Mouse (Mus musculus) liver (tissue): ENCODE results near the gene Sla2.
"Not testable (repeated sequence)": the region's sequence is repeated elsewhere in the genome, so short reads cannot be mapped to it uniquely, and the experiment has no call there.

ENCODE experiments used
- DNase-seq: peaks from one replicate; pipeline ENCODE4 v3.0.0-alpha.2; 2020; ENCODE audit warnings: mixed read lengths

Gene Sla2

DNA sequence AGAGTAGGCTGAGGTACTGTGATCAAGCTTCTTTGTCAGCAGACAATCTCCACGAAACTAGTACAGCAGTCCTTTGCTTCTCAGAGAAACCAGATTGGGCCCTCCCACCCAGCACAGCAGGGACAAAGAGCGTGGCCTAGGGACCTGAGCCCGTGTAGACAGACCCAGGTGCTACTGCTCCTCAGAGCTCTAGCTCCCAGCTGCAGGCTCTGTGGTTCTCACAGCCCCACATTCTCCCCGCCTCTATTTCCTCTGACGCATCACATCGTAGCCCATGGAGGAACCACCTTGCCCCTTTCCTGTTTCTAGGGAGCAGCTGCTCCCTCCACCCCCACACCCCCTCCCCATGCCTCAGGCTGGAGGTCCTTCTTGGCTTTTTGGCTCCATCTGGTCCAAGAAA lies at the start of gene Sla2:
Gene Sla2 (minus strand): TSS at position 176 of the 400 bp plus-strand sequence.
- DNase-seq: no peak

DNA sequence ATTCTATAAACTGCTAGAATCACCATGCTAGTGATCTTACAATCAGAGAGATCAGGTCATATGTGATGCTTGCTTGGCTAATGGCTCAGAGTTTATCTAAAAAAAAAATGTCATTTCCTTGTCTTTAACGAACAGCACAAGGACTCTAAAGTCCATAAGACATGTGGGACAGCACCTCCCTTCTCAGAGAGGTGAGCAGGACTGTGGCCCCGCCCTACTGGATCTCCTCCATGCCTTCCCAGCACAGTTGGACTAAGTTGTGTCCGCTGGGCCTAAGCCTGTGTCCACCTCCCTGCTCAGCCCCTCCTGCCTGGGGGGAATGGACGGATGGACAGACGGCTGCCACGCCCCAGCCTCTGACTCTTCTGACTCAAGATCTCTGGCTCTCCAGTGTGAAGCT lies 48.0 kb upstream of the Sla2 start:
- no peak for DNase-seq

DNA sequence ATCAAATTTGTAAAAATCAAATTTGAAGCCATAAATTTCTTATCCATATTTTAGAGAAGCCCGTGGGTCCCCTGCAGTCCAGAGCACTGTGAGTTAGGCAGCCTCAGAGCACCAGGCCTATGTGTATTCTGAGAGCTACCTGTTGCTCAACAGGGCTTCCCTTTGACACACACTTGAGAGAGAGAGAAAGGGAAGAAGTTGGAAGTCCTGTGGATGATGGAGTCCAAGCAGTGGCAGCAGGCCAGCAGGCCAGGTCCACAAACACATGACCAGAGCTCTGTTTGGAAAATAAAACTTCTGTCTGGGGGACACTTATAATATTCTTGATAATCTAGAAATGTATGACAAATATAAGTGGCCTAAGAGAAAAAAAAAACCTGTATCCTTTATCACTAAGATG lies 46.4 kb upstream of the Sla2 start:
- no peak for DNase-seq

DNA sequence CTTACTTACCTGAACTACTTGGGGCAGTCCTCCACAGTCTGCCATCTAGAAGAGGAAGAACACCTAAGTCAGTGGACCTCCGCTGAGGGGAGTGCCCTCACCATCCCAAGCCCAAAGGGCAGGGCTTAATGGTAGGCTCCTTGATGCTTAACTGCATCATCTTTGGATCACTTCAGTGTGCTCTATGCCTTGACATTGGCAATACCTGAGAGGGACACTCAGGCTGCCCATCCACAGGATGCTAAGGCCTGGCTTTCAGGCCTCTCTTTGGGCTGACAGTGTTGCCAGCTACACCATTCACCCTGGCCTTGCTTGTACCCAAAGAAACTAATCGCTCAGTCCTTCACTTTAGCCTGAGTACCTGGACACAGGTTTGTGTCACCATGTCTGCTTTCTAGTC lies 44.4 kb upstream of the Sla2 start:
- no peak for DNase-seq

DNA sequence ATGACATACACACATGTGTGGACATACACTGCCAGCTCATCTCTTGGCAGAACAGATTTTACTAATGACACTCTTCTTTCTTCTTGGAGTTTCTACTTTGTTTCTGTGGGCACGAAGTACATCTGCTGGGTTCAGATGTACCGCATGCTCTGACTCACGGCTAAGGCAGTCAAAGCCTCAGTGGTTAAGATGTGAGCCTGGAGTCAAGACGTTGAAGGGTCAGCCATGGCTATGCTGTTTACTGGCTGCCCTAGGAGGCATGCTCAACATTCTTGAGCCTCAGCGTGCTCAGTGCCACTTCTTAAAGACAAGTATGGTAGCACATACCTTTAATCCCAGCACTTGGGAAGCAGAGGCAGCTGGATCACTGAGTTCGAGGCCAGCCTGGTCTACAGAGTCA lies 43.6 kb upstream of the Sla2 start:
- DNase-seq: no peak

DNA sequence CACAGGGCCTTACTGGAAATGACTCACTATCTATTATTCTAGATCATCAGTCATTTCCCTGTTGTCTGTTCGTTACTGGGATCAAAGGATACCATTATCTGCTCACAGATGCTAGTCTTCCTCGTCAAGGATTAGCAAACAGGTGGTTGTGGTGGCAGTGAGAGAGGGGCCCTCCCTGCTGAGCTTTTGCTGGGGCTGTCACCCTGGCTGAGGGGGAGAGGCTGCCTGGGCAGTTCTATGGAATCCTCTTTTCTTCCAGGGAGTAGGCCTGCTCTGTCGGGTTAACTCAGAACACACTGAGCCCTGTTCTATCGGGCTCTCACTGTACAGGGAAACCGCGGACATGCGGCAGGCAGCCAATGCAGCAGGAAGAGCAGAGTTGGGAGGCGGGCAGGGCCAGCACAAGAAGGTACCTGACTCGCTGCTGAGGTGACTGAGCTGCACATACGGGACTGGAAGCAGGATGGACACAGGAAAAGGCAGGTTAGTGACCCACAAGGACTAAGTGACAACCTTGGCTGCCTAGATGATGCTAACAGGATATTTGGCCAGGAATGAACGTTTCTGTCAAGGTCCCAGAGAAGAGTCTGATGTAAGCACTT lies 42.6 kb upstream of the Sla2 start:
- peak; percentile 26 for DNase-seq

DNA sequence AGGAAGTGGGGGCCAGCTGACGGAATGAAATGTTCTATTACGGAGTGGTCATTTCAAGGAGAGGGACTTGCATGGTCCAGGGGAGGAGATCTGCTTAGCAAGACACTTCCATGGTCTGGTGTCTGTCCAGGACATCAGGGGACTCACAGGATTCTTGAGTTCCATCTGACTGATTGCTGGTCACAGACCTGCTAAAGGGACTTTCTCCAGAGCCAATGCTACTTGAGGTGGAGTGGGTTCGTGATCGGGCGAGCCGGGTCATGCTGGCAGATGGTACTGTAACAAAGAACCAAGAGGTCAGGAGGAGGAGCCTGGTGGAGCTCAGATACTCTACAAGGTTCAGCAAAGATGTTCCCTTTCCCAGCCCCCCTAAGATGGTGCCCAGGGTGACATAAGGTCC lies 41.6 kb upstream of the Sla2 start:
- no peak for DNase-seq

DNA sequence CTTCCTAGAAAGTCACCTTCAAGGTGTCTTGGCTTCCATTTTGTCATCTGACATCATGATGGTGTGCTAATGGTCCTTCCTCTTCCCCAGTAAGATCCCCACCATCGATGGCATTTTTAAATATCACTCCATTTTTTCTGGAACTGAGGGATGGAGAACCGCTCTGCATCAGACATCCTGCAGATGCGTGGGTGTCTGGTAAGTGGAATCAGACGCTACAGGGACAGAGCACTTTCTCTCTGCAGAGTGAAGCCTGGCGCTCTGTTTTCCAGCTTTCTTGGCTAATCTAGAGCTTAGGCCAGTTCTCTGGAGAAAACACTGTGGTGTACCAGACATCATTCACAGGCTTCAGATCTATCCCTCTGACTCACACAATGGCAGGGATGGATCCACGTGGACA lies 40.7 kb upstream of the Sla2 start:
- DNase-seq: no peak

DNA sequence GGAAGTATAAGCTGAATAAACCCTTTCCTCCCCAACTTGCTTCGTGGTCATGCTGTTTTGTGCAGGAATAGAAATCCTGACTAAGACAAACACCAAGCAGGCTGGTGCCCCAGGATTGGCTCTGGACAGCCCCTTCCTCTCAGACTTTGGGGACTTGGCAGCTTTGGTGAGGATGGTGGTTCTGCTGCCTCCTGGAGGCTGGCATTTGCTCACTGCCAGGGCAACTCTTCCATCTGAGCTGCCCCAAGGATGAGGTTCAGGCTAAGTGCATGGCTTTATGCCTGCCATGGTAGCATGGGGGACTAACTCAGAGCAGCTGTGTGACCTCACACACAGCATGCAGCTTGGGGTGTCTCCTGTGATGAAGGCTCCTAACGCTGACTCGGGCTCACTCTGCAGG lies 38.6 kb upstream of the Sla2 start:
- not testable (repeated sequence) for DNase-seq

DNA sequence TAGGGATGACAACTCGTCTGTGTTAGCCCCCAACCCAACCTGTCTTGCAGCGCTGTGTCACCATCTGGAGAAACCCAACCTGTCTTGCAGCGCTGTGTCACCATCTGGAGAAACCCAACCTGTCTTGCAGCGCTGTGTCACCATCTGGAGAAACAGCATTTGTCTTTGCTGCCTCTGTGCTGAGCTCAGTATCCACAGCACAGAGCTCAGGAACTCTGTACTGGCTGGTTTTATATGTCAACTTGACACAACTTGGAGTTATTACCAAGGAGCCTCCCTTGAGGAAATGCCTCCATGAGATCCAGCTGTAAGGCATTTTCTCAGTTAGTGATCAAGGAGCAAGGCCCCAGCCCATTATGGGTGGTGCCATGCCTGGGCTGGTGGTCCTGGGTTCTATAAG lies 38.1 kb upstream of the Sla2 start:
- DNase-seq: not testable (repeated sequence)

DNA sequence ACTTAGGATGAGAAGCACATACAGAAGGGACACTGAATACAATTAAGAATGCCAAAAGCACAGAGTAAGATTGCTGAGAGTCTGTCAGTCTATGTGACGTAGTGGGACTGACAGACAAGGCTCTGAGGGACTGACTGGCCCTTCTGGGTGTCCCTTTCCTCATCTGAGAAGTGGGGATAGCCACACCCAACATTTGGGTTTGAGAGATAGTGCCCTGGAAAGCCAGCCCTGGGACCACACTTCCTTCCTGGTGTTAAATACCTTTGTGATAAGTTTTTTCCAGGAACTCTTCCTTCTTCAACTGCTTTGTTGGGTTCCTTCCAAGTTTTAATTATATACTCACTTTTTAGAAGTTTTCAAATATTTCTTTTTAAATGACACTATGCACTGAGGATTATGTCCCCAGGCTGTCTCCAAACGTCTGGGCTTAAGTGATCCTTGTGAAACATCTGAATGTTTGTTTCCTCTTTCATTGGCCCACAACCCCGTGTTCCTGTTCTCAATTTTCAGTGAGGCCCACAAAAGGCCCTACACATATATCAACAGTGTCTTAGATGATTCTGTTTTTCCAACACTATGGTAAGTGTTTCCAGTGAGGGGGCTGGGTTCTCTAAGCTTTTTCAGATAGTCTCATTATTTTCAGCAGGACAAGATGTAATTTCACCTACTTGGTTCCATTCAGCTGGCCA lies 37.4 kb upstream of the Sla2 start:
- DNase-seq: peak; percentile 88

DNA sequence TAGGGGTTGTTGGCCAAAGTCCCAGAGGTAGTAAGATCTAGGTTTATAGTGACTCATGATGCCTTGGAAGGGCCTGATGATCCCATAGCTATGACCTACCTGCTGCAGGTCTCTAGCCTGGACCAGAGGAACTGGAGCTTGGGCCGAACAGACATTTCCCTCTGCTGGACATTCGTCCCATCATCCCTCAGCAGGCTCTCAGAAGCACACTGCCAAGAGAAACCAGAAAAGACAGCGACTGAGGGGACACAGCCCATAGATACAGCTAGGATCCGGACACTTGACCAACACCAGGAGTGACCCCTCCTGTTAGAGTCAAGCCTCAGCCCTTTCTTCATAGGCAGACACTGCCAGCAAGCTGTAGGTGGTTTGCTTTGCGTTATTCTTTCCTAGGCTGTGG lies 36.1 kb upstream of the Sla2 start:
- no peak for DNase-seq

DNA sequence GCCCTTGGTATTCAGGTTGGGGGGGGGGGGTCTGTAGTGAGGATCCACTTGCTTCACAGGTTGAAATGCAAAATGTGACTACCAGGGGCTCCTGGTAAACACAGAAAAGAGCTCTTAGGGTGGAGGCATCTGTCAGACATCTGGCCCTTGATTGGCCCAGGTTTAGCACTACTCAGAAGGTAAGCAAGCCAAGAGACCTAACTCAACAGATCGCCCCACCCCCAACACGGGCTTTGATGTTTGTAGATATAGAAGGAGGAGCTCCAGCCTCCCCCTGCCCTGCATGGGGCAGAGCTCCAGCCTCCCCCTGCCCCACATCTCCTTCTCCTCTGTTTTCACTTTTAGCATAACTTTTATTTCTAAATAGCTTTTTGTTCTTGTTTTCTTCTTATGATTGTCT lies 32.8 kb upstream of the Sla2 start:
- peak; percentile 52 for DNase-seq

DNA sequence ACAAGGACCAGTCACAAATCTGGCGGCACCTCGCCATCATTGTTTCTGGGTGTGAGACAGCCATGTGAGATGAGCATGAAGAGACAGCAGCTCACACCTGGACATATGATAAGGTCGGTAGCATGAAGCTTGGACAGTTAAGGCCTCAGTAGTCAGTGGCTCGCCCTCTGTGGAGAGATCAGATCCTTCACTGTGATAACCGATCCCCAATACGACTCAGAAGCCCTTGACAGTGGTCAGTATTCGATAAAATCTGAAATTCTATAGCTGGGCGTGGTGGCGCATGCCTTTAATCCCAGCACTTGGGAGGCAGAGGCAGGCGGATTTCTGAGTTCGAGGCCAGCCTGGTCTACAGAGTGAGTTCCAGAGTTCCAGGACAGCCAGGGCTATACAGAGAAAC lies 32.2 kb upstream of the Sla2 start:
- not testable (repeated sequence) for DNase-seq

DNA sequence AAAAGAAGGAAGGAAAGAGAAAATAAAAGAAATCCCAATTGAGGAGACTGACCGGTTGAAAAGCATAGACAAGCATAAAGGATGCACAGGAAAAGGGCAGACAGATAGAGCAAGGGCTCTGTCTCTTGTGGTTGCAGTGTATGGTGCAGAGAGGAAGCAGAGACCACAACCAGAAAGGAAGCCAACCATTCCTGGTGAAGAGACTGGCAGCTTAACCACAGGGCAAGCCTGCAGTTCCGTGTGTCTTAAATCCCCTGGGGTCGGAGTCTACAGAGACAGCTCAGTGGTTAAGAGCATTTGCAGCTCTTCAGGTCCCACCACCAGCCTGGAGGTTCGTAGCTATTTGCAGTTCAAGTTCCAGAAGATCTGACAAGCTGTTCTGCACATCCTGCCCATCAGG lies 31.6 kb upstream of the Sla2 start:
- no peak for DNase-seq

DNA sequence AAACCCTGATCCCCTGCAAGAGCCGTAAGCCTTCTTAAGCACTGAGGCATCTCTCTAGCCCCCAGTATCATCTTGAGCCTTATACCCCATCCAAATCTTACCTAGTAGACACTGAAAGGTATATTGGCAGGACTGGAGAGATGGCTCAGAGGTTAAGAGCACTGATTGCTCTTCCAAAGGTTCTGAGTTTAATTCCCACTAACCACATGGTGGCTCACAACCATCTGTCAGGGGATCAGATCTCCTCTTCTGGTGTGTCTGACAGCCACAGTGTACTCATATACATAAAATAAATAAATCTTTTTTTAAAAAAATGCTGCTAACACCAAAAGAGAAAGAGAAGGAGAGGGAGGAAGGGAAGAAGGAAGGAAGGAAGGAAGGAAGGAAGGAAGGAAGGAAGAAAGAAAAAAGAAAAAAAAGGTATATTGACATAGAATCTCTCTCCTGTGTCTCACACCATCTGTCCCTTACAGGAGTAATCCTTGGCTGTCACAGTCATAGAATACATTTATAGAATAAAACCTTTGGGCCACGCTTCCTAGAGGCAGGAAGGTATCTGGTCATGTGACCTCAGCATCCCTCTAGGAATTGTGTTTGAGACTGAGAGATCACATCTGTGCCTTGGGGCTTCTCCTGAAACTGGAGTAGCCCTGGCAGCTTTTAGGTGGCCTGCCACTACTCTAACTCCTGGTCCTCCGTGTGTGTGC lies 29.6 kb upstream of the Sla2 start:
- no peak for DNase-seq

DNA sequence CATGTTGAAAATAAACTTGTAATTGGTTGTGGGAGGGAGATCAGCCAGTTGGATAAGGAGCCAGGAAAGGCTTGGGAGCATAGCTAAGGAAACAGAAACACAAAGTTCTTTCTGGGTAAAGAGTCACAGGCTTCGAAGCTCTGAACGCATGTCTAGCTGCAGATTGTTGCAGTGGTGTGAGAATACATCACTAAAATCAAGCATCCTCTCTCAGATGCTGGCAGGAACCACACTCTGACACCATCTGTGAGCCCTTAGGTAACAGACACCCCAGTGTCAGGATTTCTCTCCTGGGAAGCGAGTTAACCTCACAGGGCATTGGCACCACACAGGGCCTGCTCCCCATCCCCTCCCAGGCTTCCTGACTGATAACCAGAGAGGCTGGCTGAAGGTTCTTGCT lies 28.6 kb upstream of the Sla2 start:
- no peak for DNase-seq

DNA sequence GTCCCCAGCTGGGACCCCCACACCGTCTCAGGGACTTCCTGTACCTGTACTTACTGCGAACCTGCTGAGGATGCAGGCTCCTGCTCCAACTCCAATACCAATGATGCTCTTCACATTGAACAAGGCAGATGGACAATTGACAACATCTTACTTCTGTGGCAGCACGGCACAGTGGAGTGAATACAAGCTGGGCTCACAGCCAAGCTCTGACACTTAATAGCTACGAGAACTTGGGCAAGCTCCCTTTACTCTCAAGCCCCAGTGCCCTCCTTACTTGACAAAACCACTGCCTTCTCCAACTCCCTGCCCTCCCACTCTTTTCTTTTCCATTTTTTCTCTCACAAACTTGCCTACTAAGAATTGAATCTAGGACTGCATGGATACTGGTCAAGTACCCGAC lies 26.2 kb upstream of the Sla2 start:
- DNase-seq: no peak

DNA sequence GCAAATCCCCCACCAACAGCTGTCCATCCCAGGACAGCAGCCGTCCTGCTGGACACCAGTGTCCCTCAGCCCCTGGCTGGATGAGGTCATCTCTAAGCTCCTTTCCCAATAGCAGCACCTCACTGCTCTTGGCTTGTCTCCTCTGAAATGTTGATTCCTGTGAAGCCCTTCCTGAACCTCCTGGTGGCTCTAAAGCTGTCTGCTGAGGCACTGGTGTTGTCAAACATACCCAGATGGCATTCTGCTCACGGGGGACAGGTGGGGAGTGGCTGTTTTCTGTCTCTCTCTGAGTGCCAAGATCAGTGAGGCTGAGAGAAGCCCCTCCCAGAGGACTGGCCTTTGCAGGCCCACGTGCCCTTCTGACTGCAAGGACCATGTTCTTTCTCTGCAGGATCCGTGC lies 18.9 kb upstream of the Sla2 start:
- DNase-seq: not testable (repeated sequence)

DNA sequence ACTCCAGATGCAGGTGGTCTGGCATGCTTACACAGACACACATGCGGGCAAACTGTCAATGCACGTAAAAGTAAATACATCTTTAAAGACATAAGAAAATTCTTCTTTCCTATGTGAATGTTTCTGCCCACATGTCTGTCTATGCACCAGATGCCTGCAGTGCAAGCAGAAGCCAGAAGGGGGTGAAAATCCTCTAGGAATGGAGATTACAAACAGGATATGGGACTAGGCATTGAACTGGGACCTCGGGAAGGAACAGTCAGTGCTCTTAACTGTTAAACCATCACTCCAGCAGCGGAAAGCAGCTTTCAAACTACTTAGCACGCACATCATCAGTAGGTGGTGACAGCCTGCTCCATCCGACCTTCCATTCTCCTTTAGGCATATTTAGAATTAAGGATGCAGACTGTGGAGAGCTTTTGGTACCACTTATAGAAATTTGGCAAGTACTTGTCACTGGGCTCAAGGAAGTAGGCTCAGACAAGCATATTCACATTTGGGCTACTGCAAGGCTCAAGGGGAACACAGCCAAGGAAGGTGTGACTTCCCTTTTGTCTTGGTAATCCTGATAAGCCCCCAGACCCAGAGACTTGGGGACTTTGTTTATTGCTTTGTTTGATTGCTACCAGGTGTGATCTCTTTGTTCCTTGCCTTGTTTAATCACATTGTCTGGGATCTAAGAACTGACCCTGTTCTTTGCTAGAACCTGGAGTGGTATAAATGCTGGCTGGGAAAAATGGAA lies 18.2 kb upstream of the Sla2 start:
- DNase-seq: peak; percentile 52

DNA sequence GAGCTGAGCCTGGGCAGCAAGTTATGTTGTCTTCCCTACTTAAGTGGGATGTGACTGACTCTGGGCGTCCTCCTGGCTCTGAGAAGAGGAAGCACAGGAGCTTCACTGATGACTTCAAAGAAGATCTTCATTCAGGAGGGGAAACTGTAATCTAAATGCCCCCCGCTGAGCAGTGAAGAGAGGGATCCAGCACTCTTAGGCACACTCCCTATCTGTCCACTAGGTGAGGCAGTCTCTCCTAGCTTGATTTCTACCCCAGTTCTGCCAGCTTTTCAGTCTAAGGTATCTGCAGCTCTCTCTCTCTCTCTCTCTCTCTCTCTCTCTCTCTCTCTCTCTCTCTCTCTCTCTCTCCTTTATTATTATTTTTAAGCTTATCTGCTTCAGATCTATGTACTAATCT lies 16.4 kb upstream of the Sla2 start:
- no peak for DNase-seq

DNA sequence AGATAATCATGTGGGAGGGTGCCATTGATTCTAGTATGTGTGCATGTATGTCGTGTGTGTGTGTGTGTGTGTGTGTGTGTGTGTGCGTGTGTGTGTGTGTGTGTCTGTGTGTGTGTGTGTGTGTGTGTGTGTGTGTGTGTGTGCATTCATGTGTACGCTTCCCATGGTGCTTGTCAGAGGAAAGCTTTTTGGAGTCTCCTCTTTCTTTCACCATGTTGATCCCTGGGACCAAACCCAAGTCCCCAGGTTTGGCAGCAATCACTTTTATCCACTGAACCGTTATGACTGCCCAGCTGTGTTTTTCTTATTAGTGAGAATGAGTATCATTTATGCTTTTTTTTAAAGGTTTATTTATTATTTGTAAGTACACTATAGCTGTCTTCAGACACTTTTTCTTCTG lies 15.4 kb upstream of the Sla2 start:
- DNase-seq: not testable (repeated sequence)

DNA sequence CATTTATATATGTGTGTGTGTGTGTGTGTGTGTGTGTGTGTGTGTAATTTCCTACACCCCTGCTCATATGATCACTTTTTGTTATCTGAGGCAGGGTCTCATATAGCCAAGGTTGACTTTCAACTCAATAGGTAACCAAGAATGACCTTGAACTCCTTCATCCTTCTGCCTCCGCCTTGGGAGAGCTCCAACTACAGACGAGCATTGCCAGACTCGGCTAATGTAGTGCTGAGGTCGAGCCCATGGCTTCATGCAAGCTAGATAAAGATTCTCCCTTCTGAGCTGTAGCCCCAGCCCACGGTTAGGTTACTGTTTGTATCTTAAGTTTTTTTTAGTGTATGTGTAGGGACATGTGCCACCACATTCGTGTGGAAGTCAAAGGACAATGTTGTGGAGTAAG lies 14.9 kb upstream of the Sla2 start:
- no peak for DNase-seq

DNA sequence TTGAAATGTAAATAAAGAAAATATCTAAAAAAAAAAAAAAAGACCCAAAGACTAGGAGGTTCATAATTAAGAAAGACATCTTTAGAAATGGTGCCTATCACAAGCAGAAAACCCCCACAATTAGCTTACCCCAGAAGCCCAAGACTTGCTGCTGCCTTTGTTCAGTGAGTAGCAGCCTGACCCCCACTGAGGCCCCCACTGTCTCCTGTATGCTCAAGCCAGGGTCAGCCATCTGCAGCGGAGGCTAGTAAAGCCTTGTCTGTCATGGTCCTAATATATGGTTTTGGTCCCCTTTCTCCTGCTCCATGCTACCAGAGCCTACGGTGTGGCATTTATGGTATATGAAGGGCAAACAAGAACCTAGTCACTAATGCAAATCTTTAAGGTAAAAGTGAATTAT lies 14.4 kb upstream of the Sla2 start:
- DNase-seq: no peak
